Mouse (Mus musculus): Measurements from ENCODE around the gene Cx3cr1.

- TF ChIP-seq CTCF (IDR thresholded peaks at IDR 0.05; ENCODE audit: borderline replicate concordance, control insufficient read depth, extremely low read depth, insufficient read depth, low read length, poor library complexity) (no peak), POLR2A (IDR thresholded peaks at IDR 0.05; ENCODE audit: control insufficient read depth, extremely low read depth, insufficient read depth, low read length, poor library complexity) (no peak)
Observed at GRCm38 (mm10) chr9:120082691-120083090, 13.0 kb upstream of the Cx3cr1 start.
